Mouse (Mus musculus): Measurements from ENCODE around the gene Mpv17.
A peak's percentile ranks its signal among the peaks of the same experiment; 100 is the strongest.

Gene Mpv17

GRCm38 (mm10) chr5:31154152-31154553, at the start of gene Mpv17:
Mpv17 (minus strand) TSS chr5:31154251.
- DNase-seq (ENCODE audit: low spot score in 2 of 2) = peak; percentile 73 to 74

- DNase-seq (ENCODE audit: low spot score in 2 of 2) = no peak
Measured at GRCm38 (mm10) chr5:31202933-31203332, 48.9 kb upstream of the Mpv17 start.

DNA sequence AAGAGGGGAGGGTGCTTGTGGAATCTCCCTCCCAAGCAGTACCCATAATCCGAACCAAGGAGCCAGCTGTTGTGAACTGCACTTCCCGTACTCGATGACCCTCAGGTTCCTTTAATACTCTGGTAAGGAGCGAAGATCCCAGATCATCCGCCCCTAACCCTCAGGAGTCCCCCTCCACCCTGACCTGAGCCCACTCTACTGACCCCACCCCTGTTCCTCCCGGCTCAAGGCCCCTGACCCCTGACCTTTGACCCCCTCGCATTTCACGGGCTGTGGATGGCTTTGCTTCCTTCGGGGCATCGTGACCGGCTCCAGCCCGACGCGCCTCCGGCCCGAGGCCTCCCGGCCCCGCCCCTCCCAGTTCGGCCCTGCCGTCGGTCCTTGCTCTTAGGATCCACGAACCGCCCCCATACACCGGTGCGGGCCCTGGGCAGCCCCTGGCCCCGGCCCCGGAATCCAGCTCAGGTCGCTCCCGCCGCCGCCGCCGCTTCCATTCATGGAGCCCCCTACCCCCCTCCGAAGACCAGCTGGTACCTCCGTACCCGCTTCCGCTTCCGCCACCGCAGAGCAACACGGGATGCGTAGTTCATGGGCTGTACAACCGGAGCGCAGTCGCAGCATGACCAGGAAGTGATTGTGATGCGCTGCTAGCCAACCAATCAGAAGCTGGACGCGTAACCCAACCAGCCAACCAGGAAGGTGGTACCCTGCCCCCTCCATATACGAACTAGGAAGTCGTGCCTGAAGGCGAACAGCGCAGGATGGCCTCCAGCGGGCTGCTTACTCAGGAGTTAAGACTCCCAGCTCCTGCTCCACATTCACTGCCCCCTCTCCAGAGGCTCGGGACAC, 47.9 kb upstream of the Mpv17 start, which contains the start of gene Zfp513:
Gene Zfp513, minus strand, starts transcription at position 562 of the 849 bp plus-strand sequence.
- peak; percentile 96 to 98 for DNase-seq (ENCODE audit: low spot score in 2 of 2)

DNA sequence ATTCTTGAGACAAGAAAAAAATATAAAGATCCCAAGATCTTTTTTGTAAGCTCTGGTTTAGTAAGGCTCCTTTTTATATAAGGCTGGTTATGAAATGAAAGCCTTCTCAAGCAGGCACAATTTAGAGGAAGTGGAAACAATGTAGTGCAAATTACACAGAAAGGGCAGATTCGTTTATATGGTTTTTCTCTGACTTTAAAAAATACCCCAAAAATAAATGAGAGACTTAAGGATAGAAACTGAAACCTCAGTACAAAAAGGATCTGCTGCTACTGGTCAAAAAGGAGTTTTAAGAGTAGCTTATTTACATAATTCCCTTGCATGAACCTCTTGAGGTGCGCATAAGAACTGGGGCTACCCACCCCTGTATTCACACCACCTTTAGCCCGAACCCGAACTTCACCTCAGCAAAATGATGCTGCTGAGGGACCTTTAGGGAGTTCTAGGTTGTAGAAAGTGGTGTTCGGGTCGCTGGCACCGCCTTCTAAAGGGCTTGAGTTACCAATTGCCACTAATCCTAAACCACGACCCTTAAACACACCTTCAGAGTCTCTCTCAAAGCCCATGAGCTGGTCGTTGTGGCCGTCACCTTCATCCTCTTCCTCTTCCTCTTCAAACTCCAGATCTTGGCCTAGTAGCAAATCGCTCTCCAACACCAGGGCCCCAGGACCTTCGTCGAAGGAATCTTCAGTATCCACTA, 47.1 kb upstream of the Mpv17 start:
- no peak for DNase-seq (ENCODE audit: low spot score in 2 of 2)

- DNase-seq (ENCODE audit: low spot score in 2 of 2) = no peak
Measured at GRCm38 (mm10) chr5:31200327-31200768, 46.3 kb upstream of the Mpv17 start.

GRCm38 (mm10) chr5:31199893-31200292, 45.8 kb upstream of the Mpv17 start:
- no peak for DNase-seq (ENCODE audit: low spot score in 2 of 2)

DNA sequence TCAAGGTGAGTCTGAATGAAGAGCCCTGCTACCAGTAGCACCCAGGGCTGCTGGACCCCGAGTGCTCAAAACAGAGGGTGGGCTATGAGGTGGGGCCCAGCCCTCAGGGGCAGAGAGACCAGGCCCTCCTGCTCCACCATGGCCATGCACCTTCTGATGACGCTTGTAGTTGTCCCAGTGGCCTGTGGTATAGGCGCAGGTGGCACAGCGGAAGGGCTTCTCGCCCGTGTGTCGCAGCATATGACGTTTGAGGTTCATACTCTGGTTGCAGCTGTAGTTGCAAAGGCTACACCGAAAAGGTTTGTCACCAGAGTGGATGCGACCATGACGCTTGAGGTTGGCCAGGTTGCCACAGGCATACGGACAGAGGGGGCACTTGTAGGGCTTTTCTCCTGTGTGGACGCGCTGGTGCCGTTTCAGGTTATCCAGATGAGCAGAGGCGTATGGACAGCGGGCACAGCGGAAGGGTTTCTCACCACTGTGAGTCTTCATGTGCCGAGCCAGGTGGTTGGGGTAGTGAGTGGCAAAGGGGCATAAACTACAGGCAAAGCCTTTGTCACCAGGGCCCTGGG, 45.4 kb upstream of the Mpv17 start:
- DNase-seq (ENCODE audit: low spot score in 2 of 2) = no peak

GRCm38 (mm10) chr5:31198616-31199320, 44.7 kb upstream of the Mpv17 start:
- DNase-seq (ENCODE audit: low spot score in 2 of 2) = no peak

DNA sequence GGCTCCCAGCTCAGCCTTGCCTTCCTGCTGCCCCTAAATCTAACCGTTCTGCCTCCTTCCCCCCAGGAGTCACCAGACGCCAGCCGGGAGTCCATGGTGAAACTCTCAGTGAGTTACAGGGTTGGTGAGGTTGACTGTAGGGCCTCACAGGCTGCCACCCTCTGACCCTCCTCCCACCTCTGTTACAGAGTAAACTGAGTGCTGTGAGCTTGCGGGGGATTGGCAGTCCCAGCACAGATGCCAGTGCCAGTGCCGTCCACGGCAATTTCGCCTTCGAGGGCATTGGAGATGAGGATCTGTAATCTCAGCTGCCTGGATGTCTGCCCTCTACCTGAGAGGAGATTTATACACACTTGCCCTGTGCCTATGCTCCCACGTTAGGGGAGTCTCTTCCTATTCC, 44.1 kb upstream of the Mpv17 start:
- DNase-seq (ENCODE audit: low spot score in 2 of 2) = no peak

GRCm38 (mm10) chr5:31197072-31197471, 43.0 kb upstream of the Mpv17 start:
- DNase-seq (ENCODE audit: low spot score in 2 of 2) = no peak

GRCm38 (mm10) chr5:31196207-31196606, 42.2 kb upstream of the Mpv17 start:
- DNase-seq (ENCODE audit: low spot score in 2 of 2) = no peak

DNA sequence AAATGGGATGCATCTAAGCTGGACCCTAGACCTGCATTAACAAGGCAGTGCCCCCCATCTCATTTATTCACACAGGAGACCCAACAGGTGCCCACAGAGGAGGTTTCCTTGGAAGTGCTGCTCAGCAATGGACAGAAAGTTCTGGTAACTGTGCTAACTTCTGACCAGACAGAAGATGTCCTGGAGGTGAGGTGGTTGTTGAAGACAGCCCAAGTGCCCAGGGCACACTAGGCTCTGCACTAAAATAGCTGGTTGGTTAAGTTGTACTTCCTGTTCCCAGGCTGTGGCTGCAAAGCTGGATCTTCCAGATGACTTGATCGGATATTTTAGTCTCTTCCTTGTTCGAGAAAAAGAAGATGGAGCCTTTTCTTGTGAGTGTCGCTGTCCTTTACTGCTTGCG, 41.6 kb upstream of the Mpv17 start:
- no peak for DNase-seq (ENCODE audit: low spot score in 2 of 2)

GRCm38 (mm10) chr5:31194486-31195485, 40.7 kb upstream of the Mpv17 start:
- DNase-seq (ENCODE audit: low spot score in 2 of 2) = no peak

DNA sequence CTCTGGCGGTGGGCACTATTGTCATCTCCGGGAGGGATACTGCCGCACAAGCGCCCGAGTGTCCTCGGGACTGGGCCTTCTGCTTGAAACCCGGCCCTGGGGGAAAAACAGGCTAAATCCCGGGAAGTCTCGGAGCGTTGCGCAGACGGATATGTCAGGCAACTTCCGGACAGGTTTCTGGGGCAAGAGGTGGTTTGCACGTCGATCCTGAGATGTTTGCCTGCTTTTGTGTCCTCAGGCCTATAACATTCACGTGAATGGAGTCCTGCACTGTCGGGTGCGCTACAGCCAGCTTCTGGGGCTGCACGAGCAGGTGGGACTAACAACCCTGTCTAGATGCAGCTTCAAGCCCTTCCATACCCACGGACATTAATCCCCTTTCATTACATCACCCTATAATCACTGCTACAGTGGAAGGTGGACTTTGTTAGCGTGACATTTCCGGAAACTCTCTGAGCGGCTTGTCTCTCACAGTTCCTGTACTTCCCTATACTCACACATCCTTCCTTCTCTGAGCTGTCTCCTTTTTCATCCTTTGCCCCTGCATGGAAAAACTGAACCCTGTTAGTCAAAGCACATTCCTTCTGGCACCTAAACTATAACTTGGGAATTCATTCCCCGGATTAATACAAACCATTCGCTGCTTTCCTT, 39.7 kb upstream of the Mpv17 start:
- DNase-seq (ENCODE audit: low spot score in 2 of 2) = no peak

DNA sequence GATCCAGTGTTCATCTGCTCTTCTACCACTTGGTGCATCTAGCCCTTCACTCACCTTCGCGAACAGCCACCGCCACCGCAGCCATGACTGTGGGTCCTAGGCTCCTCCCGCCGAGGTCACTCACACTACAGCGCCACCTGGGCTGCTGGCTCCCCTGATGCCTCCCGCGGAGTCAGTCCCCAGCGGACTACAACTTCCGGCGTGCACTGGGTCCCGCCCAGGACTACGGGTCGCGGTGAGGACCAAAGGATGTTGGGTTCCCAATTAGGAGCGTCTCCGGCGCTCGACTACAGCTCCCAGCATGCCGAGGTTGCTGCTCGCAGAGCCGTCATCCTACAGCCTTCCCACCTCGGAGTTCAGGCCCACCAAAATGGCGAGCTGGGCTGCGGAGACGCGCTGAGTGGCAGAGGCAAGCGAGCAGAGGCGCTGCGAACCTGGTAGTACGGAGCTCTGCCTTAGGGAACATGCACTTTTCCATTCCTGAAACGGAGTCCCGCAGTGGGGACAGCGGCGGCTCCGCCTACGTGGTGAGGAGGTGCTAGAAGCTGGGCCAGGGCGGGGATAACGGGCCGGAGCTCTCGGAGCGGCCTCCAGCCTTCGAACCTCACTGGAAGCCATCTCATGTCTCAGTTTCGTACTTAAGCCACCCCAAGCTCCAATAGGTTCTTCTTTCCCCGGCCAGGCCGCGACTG, 39.0 kb upstream of the Mpv17 start, which contains the start of the genes Snx17 and Eif2b4:
Gene Snx17, plus strand, starts transcription at position 289 of the 692 bp plus-strand sequence.
Gene Eif2b4, minus strand, starts transcription at position 492 of the 692 bp plus-strand sequence.
- DNase-seq (ENCODE audit: low spot score in 2 of 2) = peak; percentile 98 to 99

- no peak for DNase-seq (ENCODE audit: low spot score in 2 of 2)
Measured at GRCm38 (mm10) chr5:31192045-31192938, 38.2 kb upstream of the Mpv17 start.

DNA sequence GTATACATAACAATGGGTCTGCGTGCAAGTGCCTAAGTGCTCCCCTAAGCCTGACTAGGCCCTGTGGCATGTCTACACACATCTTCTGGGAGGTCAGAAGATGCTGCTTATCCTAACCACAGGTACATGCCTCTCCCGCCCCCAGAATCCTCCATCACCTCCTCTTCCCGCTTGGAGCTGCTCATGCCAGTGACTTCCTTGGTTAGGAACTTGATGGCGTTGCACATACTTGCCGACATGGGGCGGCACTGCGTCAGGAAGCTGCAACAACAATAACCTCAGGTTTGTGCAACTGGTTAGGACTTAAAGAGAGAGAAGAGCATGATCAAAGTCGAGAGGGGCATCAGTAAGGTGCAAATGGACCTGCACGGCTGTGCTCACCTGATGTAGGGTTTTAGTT, 36.1 kb upstream of the Mpv17 start:
- no peak for DNase-seq (ENCODE audit: low spot score in 2 of 2)

GRCm38 (mm10) chr5:31188223-31188840, 34.3 kb upstream of the Mpv17 start:
- DNase-seq (ENCODE audit: low spot score in 2 of 2) = no peak
